Mouse (Mus musculus): Measurements from ENCODE around the gene Zfp319. TPM values are rescaled to one million over a fixed set of nuclear protein-coding genes. Genes with fewer than 3 reads are reported as not detected.
"Not testable (repeated sequence)": the region's sequence is repeated elsewhere in the genome, so short reads cannot be mapped to it uniquely, and the experiment has no call there.

Zfp319 gene
- polyA plus RNA-seq (2011; ENCODE audit: insufficient read length, low read depth, missing spikeins) = 5.8 and 6.6 TPM in 2 replicates

DNA sequence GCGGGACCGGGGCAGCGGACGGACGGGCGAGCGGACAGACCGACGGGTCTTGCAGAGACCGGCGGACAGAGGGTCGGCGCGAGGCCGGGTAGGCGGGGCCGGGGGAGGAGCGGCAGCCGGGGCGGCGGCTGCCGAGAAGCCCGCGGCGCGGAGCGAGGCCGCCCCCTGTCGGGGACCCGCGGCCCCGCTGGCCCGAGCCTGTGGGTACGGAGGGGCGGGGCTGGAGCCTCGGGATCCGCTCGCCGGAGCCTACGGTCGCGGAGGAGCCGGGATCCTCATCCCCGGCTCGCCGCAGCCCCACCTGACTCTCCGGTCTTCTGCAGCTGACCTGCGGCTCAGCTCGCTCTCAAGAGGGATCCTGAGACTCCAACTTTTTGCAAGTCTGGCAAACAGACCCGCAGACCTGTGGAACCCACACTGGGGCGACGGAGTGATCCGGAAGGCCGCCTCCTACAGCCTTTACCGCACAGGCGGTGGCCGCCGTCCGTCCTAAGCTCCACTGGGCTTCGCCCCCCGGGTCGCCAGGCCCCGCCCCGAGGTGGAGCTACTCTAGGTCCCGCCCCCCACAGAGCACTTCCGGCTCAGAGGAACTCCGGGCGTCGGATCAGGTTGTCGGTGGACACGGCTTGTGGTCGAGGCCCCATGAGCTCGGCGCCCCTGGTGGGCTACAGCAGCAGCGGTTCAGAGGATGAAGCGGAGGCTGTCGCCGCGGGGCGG, at the start of gene Zfp319, which contains the start of gene Usb1:
Gene Zfp319, minus strand, starts transcription at position 231 of the 717 bp plus-strand sequence.
Gene Usb1, plus strand, starts transcription at position 565 of the 717 bp plus-strand sequence.
- peak within 1 kb of the TSS; percentile 97 for H3K27ac ChIP-seq (ENCODE audit: insufficient read depth, low read length)
- TF ChIP-seq CTCF (IDR thresholded peaks at IDR 0.05; ENCODE audit: borderline replicate concordance, insufficient read depth, low read length) (no peak), POLR2A (IDR thresholded peaks at IDR 0.05; ENCODE audit: low read depth, low read length) (peak; percentile 90)
- H3K4me3 ChIP-seq (ENCODE audit: insufficient read depth, low read length) = peak within 1 kb of the TSS; percentile 94
- peaks cover 3% of the 10 kb centered on the region; the same call in 1 of the 2 replicates for H3K4me1 ChIP-seq (ENCODE audit: control insufficient read depth, insufficient read depth, low read length)

DNA sequence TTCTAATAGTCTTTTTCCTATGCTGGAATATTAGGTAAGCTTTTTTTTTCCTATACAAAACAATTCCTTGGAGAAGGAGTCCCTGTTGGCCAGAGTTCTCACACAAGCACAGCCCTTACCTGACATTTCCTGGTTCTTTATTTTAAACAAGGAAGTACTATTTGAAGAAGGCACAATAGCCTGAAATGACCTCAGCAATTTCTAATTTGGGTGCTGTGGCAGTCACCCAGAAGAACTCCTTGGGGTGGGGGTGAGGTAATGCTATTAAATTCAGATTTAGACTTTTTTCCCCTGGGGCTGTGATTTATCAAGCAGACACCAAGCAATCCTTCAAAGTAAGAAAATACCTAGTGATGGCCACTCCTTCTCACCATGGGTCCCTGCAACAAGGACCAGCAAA, 49.2 kb upstream of the Zfp319 start:
- Histone ChIP-seq H3K4me1 (ENCODE audit: control insufficient read depth, insufficient read depth, low read length) (peaks cover 4% of the 10 kb centered on the region; the same call in 1 of the 2 replicates), H3K4me3 (ENCODE audit: insufficient read depth, low read length) (no peak overlapping the region), H3K27ac (ENCODE audit: insufficient read depth, low read length) (no peak overlapping the region)
- TF ChIP-seq CTCF (IDR thresholded peaks at IDR 0.05; ENCODE audit: borderline replicate concordance, insufficient read depth, low read length) (no peak), POLR2A (IDR thresholded peaks at IDR 0.05; ENCODE audit: low read depth, low read length) (no peak)

DNA sequence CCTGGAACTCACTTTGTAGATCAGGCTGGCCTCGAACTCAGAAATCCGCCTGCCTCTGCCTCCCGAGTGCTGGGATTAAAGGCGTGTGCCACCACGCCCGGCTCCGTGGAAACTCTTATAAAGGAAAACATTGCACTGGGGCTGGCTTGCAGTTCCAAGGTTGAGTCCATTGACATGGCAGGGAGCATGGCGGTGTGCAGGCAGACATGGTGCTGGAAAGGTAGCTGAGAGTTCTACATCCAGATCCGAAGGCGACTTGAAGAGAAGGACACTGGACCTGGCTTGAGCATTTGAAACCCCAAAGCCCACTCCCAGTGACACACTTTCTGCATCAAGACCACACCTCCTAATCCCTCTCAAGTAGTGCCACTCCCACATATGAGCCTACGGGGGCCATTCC, 47.2 kb upstream of the Zfp319 start:
- not testable (repeated sequence) for H3K27ac ChIP-seq (ENCODE audit: insufficient read depth, low read length); H3K4me1 ChIP-seq (ENCODE audit: control insufficient read depth, insufficient read depth, low read length); H3K4me3 ChIP-seq (ENCODE audit: insufficient read depth, low read length)

DNA sequence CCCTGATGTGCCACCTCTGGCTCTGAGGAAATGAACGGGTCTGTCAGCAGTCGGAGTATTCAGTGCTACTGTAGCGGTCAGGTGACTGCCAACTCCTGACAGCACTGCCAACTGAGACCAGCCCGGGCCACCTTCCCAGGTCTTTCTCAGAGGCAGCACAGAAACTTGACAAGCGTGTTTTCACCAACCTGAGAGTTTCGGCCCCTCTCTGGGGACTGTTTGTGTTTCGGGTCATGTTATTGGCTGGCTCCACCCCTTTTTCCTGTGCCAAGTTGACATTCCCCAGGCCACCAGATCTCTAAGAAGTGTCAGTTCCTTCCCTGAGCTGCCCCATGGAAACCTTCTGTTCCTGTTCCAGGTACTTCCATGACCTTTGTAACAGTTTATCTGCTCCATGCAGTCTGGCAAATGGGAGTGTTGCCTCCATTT, 46.1 kb upstream of the Zfp319 start:
- Histone ChIP-seq H3K27ac (ENCODE audit: insufficient read depth, low read length) (no peak overlapping the region), H3K4me3 (ENCODE audit: insufficient read depth, low read length) (no peak overlapping the region), H3K4me1 (ENCODE audit: control insufficient read depth, insufficient read depth, low read length) (no peaks in the 10 kb centered on the region)
- TF ChIP-seq CTCF (IDR thresholded peaks at IDR 0.05; ENCODE audit: borderline replicate concordance, insufficient read depth, low read length) (no peak), POLR2A (IDR thresholded peaks at IDR 0.05; ENCODE audit: low read depth, low read length) (no peak)

GRCm38 (mm10) chr8:95377101-95377500, 45.4 kb upstream of the Zfp319 start:
- no peak overlapping the region for H3K27ac ChIP-seq (ENCODE audit: insufficient read depth, low read length)
- no peak overlapping the region for H3K4me3 ChIP-seq (ENCODE audit: insufficient read depth, low read length)
- H3K4me1 ChIP-seq (ENCODE audit: control insufficient read depth, insufficient read depth, low read length) = no peaks in the 10 kb centered on the region
- TF ChIP-seq CTCF (IDR thresholded peaks at IDR 0.05; ENCODE audit: borderline replicate concordance, insufficient read depth, low read length) = no peak

GRCm38 (mm10) chr8:95376309-95376999, 44.7 kb upstream of the Zfp319 start:
- no peak for TF ChIP-seq POLR2A (IDR thresholded peaks at IDR 0.05; ENCODE audit: low read depth, low read length)
- TF ChIP-seq CTCF (IDR thresholded peaks at IDR 0.05; ENCODE audit: borderline replicate concordance, insufficient read depth, low read length) = no peak
- no peaks in the 10 kb centered on the region for H3K4me1 ChIP-seq (ENCODE audit: control insufficient read depth, insufficient read depth, low read length)
- no peak overlapping the region for H3K4me3 ChIP-seq (ENCODE audit: insufficient read depth, low read length)
- H3K27ac ChIP-seq (ENCODE audit: insufficient read depth, low read length) = no peak overlapping the region

GRCm38 (mm10) chr8:95375374-95375930, 43.7 kb upstream of the Zfp319 start:
- TF ChIP-seq POLR2A (IDR thresholded peaks at IDR 0.05; ENCODE audit: low read depth, low read length) = no peak
- no peak for TF ChIP-seq CTCF (IDR thresholded peaks at IDR 0.05; ENCODE audit: borderline replicate concordance, insufficient read depth, low read length)
- Histone ChIP-seq H3K4me1 (ENCODE audit: control insufficient read depth, insufficient read depth, low read length) (no peaks in the 10 kb centered on the region), H3K27ac (ENCODE audit: insufficient read depth, low read length) (no peak overlapping the region), H3K4me3 (ENCODE audit: insufficient read depth, low read length) (no peak overlapping the region)

GRCm38 (mm10) chr8:95374429-95374828, 42.7 kb upstream of the Zfp319 start:
- H3K27ac ChIP-seq (ENCODE audit: insufficient read depth, low read length) = no peak overlapping the region
- H3K4me3 ChIP-seq (ENCODE audit: insufficient read depth, low read length) = no peak overlapping the region
- TF ChIP-seq POLR2A (IDR thresholded peaks at IDR 0.05; ENCODE audit: low read depth, low read length) = no peak
- TF ChIP-seq CTCF (IDR thresholded peaks at IDR 0.05; ENCODE audit: borderline replicate concordance, insufficient read depth, low read length) = no peak
- no peaks in the 10 kb centered on the region for H3K4me1 ChIP-seq (ENCODE audit: control insufficient read depth, insufficient read depth, low read length)

- Histone ChIP-seq H3K4me3 (ENCODE audit: insufficient read depth, low read length) (no peak overlapping the region), H3K4me1 (ENCODE audit: control insufficient read depth, insufficient read depth, low read length) (no peaks in the 10 kb centered on the region), H3K27ac (ENCODE audit: insufficient read depth, low read length) (no peak overlapping the region)
- TF ChIP-seq POLR2A (IDR thresholded peaks at IDR 0.05; ENCODE audit: low read depth, low read length) = no peak
- no peak for TF ChIP-seq CTCF (IDR thresholded peaks at IDR 0.05; ENCODE audit: borderline replicate concordance, insufficient read depth, low read length)
Observed at GRCm38 (mm10) chr8:95373389-95374002, 41.7 kb upstream of the Zfp319 start.
